Mouse (Mus musculus) liver, embryonic 14.5 days (tissue): ENCODE measurements at regions not wholly inside any gene's neighbourhood (a gene's known extent, or its start where the extent isn't known, plus 50 kb on each side); places are given as distances from the start of the nearest gene placed in this dataset.

Experiments used
- CTCF ChIP-seq: IDR thresholded peaks from 2 replicates; pipeline ENCODE4 v1.5.1; 2016; ENCODE audit warnings: antibody characterized with exemption, low read depth, control low read depth
- EP300 ChIP-seq: IDR thresholded peaks from 2 replicates; pipeline ENCODE4 v1.6.1; 2016; ENCODE audit warnings: antibody characterized with exemption, low read depth

DNA sequence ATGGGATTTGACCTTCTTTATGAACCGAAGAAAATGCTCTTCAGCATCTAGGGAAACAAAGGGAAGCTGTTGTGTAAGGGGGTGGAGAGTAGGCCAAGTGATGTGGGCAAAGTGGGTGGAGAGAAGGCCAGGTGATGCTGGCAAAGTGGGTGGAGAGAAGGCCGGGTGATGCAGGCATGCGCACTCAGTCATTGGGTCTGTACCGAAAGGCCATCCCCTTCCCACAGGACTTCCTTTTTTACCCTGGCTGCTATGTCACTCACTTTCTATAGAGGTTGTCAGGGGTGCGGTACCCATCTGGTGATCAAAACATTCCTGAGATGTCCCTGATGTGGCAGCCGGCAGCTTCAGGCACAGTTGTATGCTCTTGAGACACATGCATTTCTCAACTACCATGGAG lies 131.2 kb upstream of the Prok2 start:
- TF ChIP-seq CTCF (no peak), EP300 (no peak)
